Mouse (Mus musculus): ENCODE measurements around the gene Kcnc1.

- 0 out of 2 replicates have a peak, but pooled peaks have one; percentile 7 for TF ChIP-seq CTCF (IDR thresholded peaks at IDR 0.05; ENCODE audit: low read depth)
- TF ChIP-seq EP300 (optimal IDR thresholded peaks at IDR 0.05): no peak
Measured at GRCm38 (mm10) chr7:46396231-46396927, at the start of gene Kcnc1.
